Comparison of ENCODE assay signal across 19 mouse cellular contexts in genomic region chr7:97914833-97915516, GRCm38 (mm10). TPM values are rescaled to one million over a fixed set of nuclear protein-coding genes. Genes with fewer than 3 reads are reported as not detected.
DNase-seq lines count a peak whose midpoint lies in the region; ATAC-seq and TF ChIP-seq lines count a peak whose summit lies in the region.
"Had no signal": no experiment of that assay in that cellular context is flagged by ENCODE, and none has a peak within 500 bp of the region (broad histone marks: within the 10 kb centered on the region; RNA-seq: fewer than 3 reads in every experiment).

No protein-coding gene starts in this region.

- WGBS in hindbrain, embryonic 16.5 days, result 73% methylated on average over 2 of the region's 2 CpGs

- no peak for ATAC-seq in cerebellum, adult (ENCODE audit: insufficient number of reproducible peaks, low FRiP score, low TSS enrichment)
- ATAC-seq in hindbrain, embryonic 16.5 days, result no peak
- ATAC-seq: midbrain, embryonic 16.5 days had no signal

- no peaks in the 10 kb centered on the region for H3K9me3 ChIP-seq in hindbrain, embryonic 16.5 days (ENCODE audit: control insufficient read depth, low read length)
- H3K9me3 ChIP-seq: embryonic facial prominence, embryonic 13.5 days; hindbrain, embryonic 13.5 days; neural tube, embryonic 12.5 days had no signal

- no peak overlapping the region for H3K4me2 ChIP-seq in hindbrain, embryonic 16.5 days (ENCODE audit: low read length)
- H3K4me2 ChIP-seq: embryonic facial prominence, embryonic 13.5 days; hindbrain, embryonic 13.5 days; neural tube, embryonic 12.5 days had no signal

- no peaks in the 10 kb centered on the region for H3K27me3 ChIP-seq in hindbrain, embryonic 16.5 days (replicated peaks; ENCODE audit: control insufficient read depth, insufficient read depth, low read length)
- H3K27me3 ChIP-seq: embryonic facial prominence, embryonic 13.5 days; hindbrain, embryonic 13.5 days; neural tube, embryonic 12.5 days had no signal

- DNase-seq in cerebellum, adult 11 months, result peak; percentile 18
- DNase-seq in left cerebral cortex, postnatal 4 days, result peak; percentile 41
- DNase-seq in left cerebral cortex, adult 2 months (ENCODE audit: extremely low spot score in 1 of 2, low spot score in 2 of 2), result no peak
- DNase-seq in NIH3T3 (ENCODE audit: low read depth), result peak; percentile 23
- DNase-seq in cerebellum, adult 9-10 months, result peak; percentile 57
- no peak for DNase-seq in ovary, postnatal 10 days (ENCODE audit: low spot score)
- DNase-seq: adrenal gland, adult 8-10 months; heart, adult 18-20 months; kidney, adult 8-10 months had no signal

- H3K27ac ChIP-seq in left cerebral cortex, adult 2 months, result no peak overlapping the region
- H3K27ac ChIP-seq in hindbrain, embryonic 16.5 days (ENCODE audit: low read depth, low read length), result no peak overlapping the region
- H3K27ac ChIP-seq: embryonic facial prominence, embryonic 13.5 days; hindbrain, embryonic 13.5 days; neural tube, embryonic 12.5 days had no signal

- intact Hi-C loops in left cerebral cortex, postnatal 4 days (cut with DNase I), result no loop called here
- intact Hi-C loops in left cerebral cortex, adult 2 months (cut with DNase I), result loop anchor here (5.0 kb wide), 3 partner anchors 47 to 168 kb away; no protein-coding TSS in a partner anchor

- H3K9ac ChIP-seq in hindbrain, embryonic 16.5 days (ENCODE audit: low read depth, low read length), result no peak overlapping the region
- H3K9ac ChIP-seq: embryonic facial prominence, embryonic 13.5 days; hindbrain, embryonic 13.5 days; neural tube, embryonic 12.5 days had no signal

- H3K4me1 ChIP-seq in hindbrain, embryonic 16.5 days (ENCODE audit: control insufficient read depth, insufficient read depth, low read depth, low read length), result no peaks in the 10 kb centered on the region
- H3K4me1 ChIP-seq: embryonic facial prominence, embryonic 13.5 days; hindbrain, embryonic 13.5 days; neural tube, embryonic 12.5 days had no signal

- H3K36me3 ChIP-seq in hindbrain, embryonic 16.5 days (ENCODE audit: control insufficient read depth, insufficient read depth, low read length), result peaks cover 13% of the 10 kb centered on the region; the same call in 1 of the 2 replicates

- TF ChIP-seq CTCF in left cerebral cortex, adult 2 months (IDR thresholded peaks at IDR 0.05), result no peak

- H3K4me3 ChIP-seq in left cerebral cortex, adult 2 months, result no peak overlapping the region
- no peak overlapping the region for H3K4me3 ChIP-seq in hindbrain, embryonic 16.5 days (ENCODE audit: low read length)
- H3K4me3 ChIP-seq: embryonic facial prominence, embryonic 13.5 days; hindbrain, embryonic 13.5 days; neural tube, embryonic 12.5 days had no signal

RNA-seq across cellular contexts. Expression of gene Gdpd4, which starts 4.8 kb away (rescaled TPM):
- total RNA-seq in left cerebral cortex, postnatal 4 days (2021), result not detected
- not detected for total RNA-seq in left cerebral cortex, adult 2 months (2021)
- polyA plus RNA-seq in hindbrain, embryonic 16.5 days (2015; fragmentation: Nextera tagmentation; extraction: Ambion mirVana), result not detected in 2 replicates
- total RNA-seq: adrenal gland, adult 8-10 months; heart, adult 18-20 months; layer of hippocampus, adult 18-20 months; liver, adult 2 months; megakaryocyte progenitor cell, adult 5-6 weeks had no signal
- polyA plus RNA-seq: embryonic facial prominence, embryonic 13.5 days; heart, embryonic 16.5 days; liver, adult 2 months had no signal

Comparison
In these comparisons a context has a peak if more than half of its experiments do, and no peak if none do; other contexts are left out.
1. DNase-seq: peak in cerebellum, adult 11 months (single experiment), left cerebral cortex, postnatal 4 days (single experiment), NIH3T3 (single experiment) and cerebellum, adult 9-10 months (single experiment); none in left cerebral cortex, adult 2 months (0 of 2) and ovary, postnatal 10 days (single experiment).